Mouse (Mus musculus) stomach, embryonic 15.5 days (tissue): Measurements from ENCODE around the gene Olfr811. TPM values are rescaled to one million over a fixed set of nuclear protein-coding genes. Genes with fewer than 3 reads are reported as not detected.

ENCODE experiments used
- ATAC-seq: fragments of 200-750 bp; cut with Nextera tagmentation; 2 replicates; pipeline ENCODE4 v1.8.0; 2017; ENCODE audit warnings: low read depth, moderate number of reproducible peaks, moderate TSS enrichment; ENCODE audit not compliant: insufficient read depth, low FRiP score
- H3K27ac ChIP-seq: fragments of 300-500 bp; sonication (generic); 2 replicates; pipeline ENCODE4 v1.5.1; 2015; ENCODE audit warnings: mild to moderate bottlenecking, inconsistent platforms
- H3K27me3 ChIP-seq: fragments of 300-500 bp; sonication (generic); replicated peaks from 2 replicates; pipeline ENCODE4 v1.6.1; 2015; ENCODE audit warnings: inconsistent platforms
- H3K36me3 ChIP-seq: fragments of 300-500 bp; sonication (generic); 2 replicates; pipeline ENCODE4 v1.6.1; 2015; ENCODE audit warnings: inconsistent platforms
- H3K4me1 ChIP-seq: fragments of 300-500 bp; sonication (generic); 2 replicates; pipeline ENCODE4 v1.6.1; 2015; ENCODE audit warnings: inconsistent platforms
- H3K4me2 ChIP-seq: fragments of 300-500 bp; sonication (generic); 2 replicates; pipeline ENCODE4 v1.6.1; 2015; ENCODE audit warnings: mild to moderate bottlenecking, inconsistent platforms
- H3K4me3 ChIP-seq: fragments of 300-500 bp; sonication (generic); replicated peaks from 2 replicates; pipeline ENCODE4 v1.5.1; 2015; ENCODE audit warnings: inconsistent platforms
- H3K9ac ChIP-seq: fragments of 300-500 bp; sonication (generic); 2 replicates; pipeline ENCODE4 v1.6.1; 2015; ENCODE audit warnings: inconsistent platforms
- H3K9me3 ChIP-seq: fragments of 300-500 bp; sonication (generic); 2 replicates; pipeline ENCODE4 v1.6.1; 2016; ENCODE audit warnings: inconsistent platforms
- WGBS: fragments of 180-500 bp; shearing (Covaris S2); methylation state at CpG from one replicate; pipeline ENCODE4 v1.1.7; 2015; 5-methylcytosine and 5-hydroxymethylcytosine counted together
- polyA plus RNA-seq: library from polyadenylated mRNA; unstranded; fragments of >200 nt; fragmentation: Nextera tagmentation; extraction: Ambion mirVana; gene quantifications from 2 replicates; pipeline ENCODE4 v1.2.1, GENCODE M21; 2015

Gene Olfr811
- polyA plus RNA-seq = not detected in 2 replicates

DNA sequence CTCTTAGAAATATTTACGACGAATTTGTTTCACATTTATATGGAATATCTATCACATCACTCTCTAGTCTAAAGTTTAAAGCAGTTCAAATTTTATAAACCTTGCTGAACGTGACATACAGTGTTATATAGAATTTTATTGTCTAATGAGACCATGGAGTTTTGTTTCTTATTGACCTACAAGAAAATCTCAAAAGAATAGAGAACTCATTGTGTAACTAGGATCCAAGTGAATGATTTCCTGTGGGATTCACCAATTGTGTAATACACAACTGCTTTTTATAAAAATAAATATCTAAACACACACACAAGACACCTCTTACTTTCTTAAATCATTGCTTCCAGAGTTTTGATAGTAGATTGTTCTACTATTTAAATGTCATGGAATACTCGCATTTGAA, at the start of gene Olfr811:
Olfr811 (minus strand) TSS at position 101 of the 400 bp plus-strand sequence.
- H3K4me2 ChIP-seq = no peak within 1 kb of the TSS
- H3K4me1 ChIP-seq = no peaks in the 10 kb centered on the region
- no peak within 1 kb of the TSS for H3K27ac ChIP-seq
- H3K4me3 ChIP-seq = no peak within 1 kb of the TSS
- 79% methylated on average over 4 of the region's 4 CpGs for WGBS
- no peak for ATAC-seq
- H3K9ac ChIP-seq = no peak within 1 kb of the TSS
- no peaks in the 10 kb centered on the region for H3K27me3 ChIP-seq
- H3K36me3 ChIP-seq = no peaks in the 10 kb centered on the region
- no peaks in the 10 kb centered on the region for H3K9me3 ChIP-seq

DNA sequence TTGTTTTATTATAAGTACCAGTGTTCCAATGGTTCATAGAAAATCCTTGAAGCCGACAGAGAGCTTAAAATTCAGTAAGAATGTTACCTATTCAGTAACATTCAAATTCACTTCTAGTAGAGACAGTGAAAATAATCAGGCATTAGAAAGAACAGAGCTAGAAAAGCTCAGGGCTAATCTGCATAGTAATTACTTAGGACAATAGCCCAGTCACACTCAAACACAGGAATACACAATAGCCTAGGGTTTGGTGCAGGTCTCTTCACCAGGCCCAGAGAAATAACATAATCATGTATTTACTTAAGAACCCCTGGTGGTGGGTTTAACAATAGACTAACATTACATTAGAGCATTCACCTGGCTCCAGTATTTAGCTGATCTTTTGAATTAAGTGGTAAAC, 43.1 kb upstream of the Olfr811 start:
- H3K9me3 ChIP-seq = no peaks in the 10 kb centered on the region
- H3K4me1 ChIP-seq = no peaks in the 10 kb centered on the region
- no peak for ATAC-seq
- H3K4me2 ChIP-seq = no peak overlapping the region
- no peaks in the 10 kb centered on the region for H3K27me3 ChIP-seq
- no peak overlapping the region for H3K27ac ChIP-seq
- no peak overlapping the region for H3K4me3 ChIP-seq
- H3K36me3 ChIP-seq = no peaks in the 10 kb centered on the region
- no peak overlapping the region for H3K9ac ChIP-seq
- WGBS = 79% methylated on average over 1 of the region's 1 CpGs

DNA sequence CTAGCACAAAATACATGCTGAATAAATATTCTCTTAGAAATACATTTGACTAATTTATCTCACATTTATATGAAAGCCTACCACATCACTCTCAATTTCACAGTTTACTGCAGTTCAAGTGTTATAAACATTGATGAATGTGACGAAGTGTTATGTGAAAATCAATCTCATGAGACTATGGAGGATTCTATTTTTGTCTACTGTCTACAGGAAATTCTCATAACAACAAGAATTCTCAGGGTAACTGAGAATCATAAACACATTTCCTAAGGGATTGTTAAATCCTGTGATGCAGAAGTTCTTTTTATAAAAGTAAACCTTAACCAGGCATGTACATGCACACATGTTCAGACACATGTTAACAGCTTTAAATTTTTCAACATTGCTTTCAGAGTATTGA, 41.8 kb upstream of the Olfr811 start, which contains the start of gene Olfr812:
Olfr812 (minus strand) TSS at position 101 of the 400 bp plus-strand sequence.
- Histone ChIP-seq H3K4me2 (no peak within 1 kb of the TSS), H3K4me3 (no peak within 1 kb of the TSS), H3K9ac (no peak within 1 kb of the TSS), H3K9me3 (no peaks in the 10 kb centered on the region), H3K4me1 (no peaks in the 10 kb centered on the region), H3K27me3 (no peaks in the 10 kb centered on the region), H3K36me3 (no peaks in the 10 kb centered on the region), H3K27ac (no peak within 1 kb of the TSS)
- ATAC-seq = no peak
- WGBS = 58% methylated on average over 1 of the region's 1 CpGs

DNA sequence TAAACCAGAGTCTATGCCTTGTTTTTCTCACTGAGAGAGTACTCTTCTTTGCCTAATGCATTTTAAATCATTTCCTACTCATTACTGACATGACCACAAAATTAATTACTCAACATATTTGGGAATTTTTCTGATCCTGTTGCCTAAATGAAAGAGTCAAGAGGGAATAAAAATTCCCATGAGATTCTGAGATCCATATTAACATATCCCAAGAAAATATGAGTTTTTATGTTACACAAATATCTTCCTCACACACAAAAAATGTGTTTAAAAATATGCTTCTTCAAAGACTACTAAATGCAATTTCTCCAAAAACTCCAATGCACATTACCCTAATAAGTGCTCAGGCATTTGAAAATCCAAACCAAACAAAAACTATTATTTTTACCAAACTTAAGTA, 9.4 kb downstream of the Olfr811 start, which contains the start of gene Olfr810:
Olfr810 (minus strand) TSS at position 101 of the 400 bp plus-strand sequence.
- Histone ChIP-seq H3K4me2 (no peak within 1 kb of the TSS), H3K27me3 (no peaks in the 10 kb centered on the region), H3K36me3 (no peaks in the 10 kb centered on the region), H3K9me3 (no peaks in the 10 kb centered on the region), H3K9ac (no peak within 1 kb of the TSS), H3K27ac (no peak within 1 kb of the TSS), H3K4me3 (no peak within 1 kb of the TSS), H3K4me1 (no peaks in the 10 kb centered on the region)
- no peak for ATAC-seq

DNA sequence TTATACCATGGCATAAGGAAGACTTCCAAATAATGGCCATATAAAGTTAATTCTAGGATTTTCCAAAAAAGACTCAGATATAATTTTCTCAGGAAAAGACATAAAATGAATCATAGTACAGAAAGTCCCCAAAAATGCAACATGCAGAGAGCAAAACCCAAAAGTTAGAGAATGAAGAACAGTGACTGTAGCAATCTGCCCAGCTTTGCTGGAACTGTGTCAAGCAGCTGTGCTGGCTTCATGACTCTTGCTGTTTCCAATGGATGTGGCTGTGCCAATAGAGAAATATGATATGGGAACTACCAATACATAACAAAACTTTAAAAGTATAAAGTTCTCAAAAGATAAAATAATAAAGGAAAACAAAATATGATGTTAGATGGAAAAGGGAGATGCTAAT, 26.1 kb downstream of the Olfr811 start:
- no peaks in the 10 kb centered on the region for H3K36me3 ChIP-seq
- ATAC-seq = no peak
- H3K4me2 ChIP-seq = no peak overlapping the region
- H3K27me3 ChIP-seq = no peaks in the 10 kb centered on the region
- H3K9me3 ChIP-seq = no peaks in the 10 kb centered on the region
- no peaks in the 10 kb centered on the region for H3K4me1 ChIP-seq
- no peak overlapping the region for H3K27ac ChIP-seq
- H3K4me3 ChIP-seq = no peak overlapping the region
- no peak overlapping the region for H3K9ac ChIP-seq

DNA sequence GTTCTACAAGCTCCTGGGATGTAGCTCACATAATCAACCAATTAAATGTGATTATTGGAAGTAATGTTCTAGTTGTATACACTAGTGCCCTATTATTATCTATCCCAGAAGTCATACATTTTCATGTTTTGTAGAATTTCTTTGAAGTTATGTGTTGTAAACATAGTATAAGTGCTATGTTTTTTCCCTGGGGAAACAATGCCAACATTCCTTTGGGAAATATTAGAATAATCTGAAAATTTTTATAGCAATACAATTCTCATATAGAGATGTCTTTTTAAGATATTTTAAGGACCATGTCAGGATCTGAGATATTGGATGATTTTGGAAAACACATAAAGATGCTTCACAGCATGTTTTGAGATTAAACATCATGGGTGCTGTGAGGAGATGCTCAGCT, 29.9 kb downstream of the Olfr811 start, which contains the start of gene Olfr809:
Olfr809 (plus strand) TSS at position 301 of the 400 bp plus-strand sequence.
- no peak within 1 kb of the TSS for H3K9ac ChIP-seq
- no peaks in the 10 kb centered on the region for H3K36me3 ChIP-seq
- no peak within 1 kb of the TSS for H3K4me2 ChIP-seq
- no peak for ATAC-seq
- no peak within 1 kb of the TSS for H3K4me3 ChIP-seq
- H3K9me3 ChIP-seq = no peaks in the 10 kb centered on the region
- no peaks in the 10 kb centered on the region for H3K4me1 ChIP-seq
- no peaks in the 10 kb centered on the region for H3K27me3 ChIP-seq
- no peak within 1 kb of the TSS for H3K27ac ChIP-seq

DNA sequence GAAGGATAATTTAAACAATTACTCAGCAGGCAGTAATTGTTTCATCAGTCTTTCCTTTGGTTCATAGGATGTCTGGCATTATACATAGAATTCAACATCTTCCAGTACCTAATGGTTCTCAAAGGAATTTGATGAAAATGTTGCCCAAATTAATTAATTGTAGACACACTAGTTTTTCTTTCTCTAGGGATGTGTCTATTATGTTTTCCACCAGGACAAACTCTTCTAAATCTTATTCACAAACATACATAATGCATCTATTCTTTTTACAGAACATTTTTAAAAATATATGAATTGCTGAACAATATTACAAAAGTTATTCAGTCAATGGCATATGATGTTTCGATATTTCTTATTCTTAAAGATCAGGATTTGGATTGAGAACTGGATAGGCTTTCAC, 39.0 kb downstream of the Olfr811 start, which contains the start of gene Olfr808:
Olfr808 (plus strand) TSS at position 301 of the 400 bp plus-strand sequence.
- Histone ChIP-seq H3K27me3 (no peaks in the 10 kb centered on the region), H3K36me3 (no peaks in the 10 kb centered on the region), H3K9ac (no peak within 1 kb of the TSS), H3K4me1 (no peaks in the 10 kb centered on the region), H3K4me3 (no peak within 1 kb of the TSS), H3K4me2 (no peak within 1 kb of the TSS), H3K27ac (no peak within 1 kb of the TSS), H3K9me3 (no peaks in the 10 kb centered on the region)
- WGBS = 87% methylated on average over 1 of the region's 1 CpGs
- no peak for ATAC-seq

DNA sequence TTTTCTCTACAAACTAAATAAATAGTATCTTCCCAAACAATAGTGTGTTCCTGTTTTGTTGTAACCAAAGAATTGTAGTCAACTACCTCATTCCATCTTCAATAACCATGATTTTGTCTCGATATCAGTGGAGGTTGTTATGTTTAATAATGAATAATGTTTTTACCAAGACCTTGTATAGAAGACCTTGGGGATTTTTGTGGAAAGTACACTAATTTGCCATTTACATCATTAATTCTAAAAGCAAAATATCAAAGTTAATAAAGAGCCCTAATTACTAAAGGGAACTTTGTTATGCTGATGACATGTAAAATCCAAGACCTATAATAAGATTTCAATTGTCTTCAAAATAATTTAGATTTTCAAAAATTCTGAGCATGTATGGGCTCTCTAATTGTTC, 46.5 kb downstream of the Olfr811 start, which contains the start of gene Olfr807:
Olfr807 (minus strand) TSS at position 101 of the 400 bp plus-strand sequence.
- no peaks in the 10 kb centered on the region for H3K36me3 ChIP-seq
- no peak within 1 kb of the TSS for H3K9ac ChIP-seq
- H3K27ac ChIP-seq = no peak within 1 kb of the TSS
- 81% methylated on average over 1 of the region's 1 CpGs for WGBS
- no peaks in the 10 kb centered on the region for H3K4me1 ChIP-seq
- no peak for ATAC-seq
- no peaks in the 10 kb centered on the region for H3K27me3 ChIP-seq
- H3K4me3 ChIP-seq = no peak within 1 kb of the TSS
- no peaks in the 10 kb centered on the region for H3K9me3 ChIP-seq
- no peak within 1 kb of the TSS for H3K4me2 ChIP-seq

Other genes starting within 250 kb of the Olfr811 start
- not detected in 2 replicates for gene Olfr794, start 236.7 kb downstream of the Olfr811 start, polyA plus RNA-seq
- gene Olfr796, start 191.8 kb downstream of the Olfr811 start, polyA plus RNA-seq = not detected in 2 replicates
- gene Olfr798, start 176.5 kb downstream of the Olfr811 start, polyA plus RNA-seq = not detected in 2 replicates
- not detected in 2 replicates for gene Olfr799, start 166.9 kb downstream of the Olfr811 start, polyA plus RNA-seq
- not detected in 2 replicates for gene Olfr800, start 146.7 kb downstream of the Olfr811 start, polyA plus RNA-seq
- gene Olfr801, start 130.5 kb downstream of the Olfr811 start, polyA plus RNA-seq = not detected in 2 replicates
- gene Olfr802, start 116.2 kb downstream of the Olfr811 start, polyA plus RNA-seq = not detected in 2 replicates
- gene Olfr803, start 110.1 kb downstream of the Olfr811 start, polyA plus RNA-seq = not detected in 2 replicates
- gene Olfr804, start 101.2 kb downstream of the Olfr811 start, polyA plus RNA-seq = not detected in 2 replicates
- not detected in 2 replicates for gene Olfr805, start 75.0 kb downstream of the Olfr811 start, polyA plus RNA-seq
- gene Olfr806, start 62.5 kb downstream of the Olfr811 start, polyA plus RNA-seq = not detected in 2 replicates
- not detected in 2 replicates for gene Olfr807, start 46.6 kb downstream of the Olfr811 start, polyA plus RNA-seq
- not detected in 2 replicates for gene Olfr808, start 38.9 kb downstream of the Olfr811 start, polyA plus RNA-seq
- gene Olfr809, start 29.8 kb downstream of the Olfr811 start, polyA plus RNA-seq = not detected in 2 replicates
- gene Olfr810, start 9.5 kb downstream of the Olfr811 start, polyA plus RNA-seq = not detected in 2 replicates
- not detected in 2 replicates for gene Olfr812, start 41.7 kb upstream of the Olfr811 start, polyA plus RNA-seq
- gene Olfr813, start 51.0 kb upstream of the Olfr811 start, polyA plus RNA-seq = not detected in 2 replicates
- not detected in 2 replicates for gene Olfr814, start 75.5 kb upstream of the Olfr811 start, polyA plus RNA-seq
- not detected in 2 replicates for gene Olfr815, start 101.5 kb upstream of the Olfr811 start, polyA plus RNA-seq
- gene Olfr816, start 111.2 kb upstream of the Olfr811 start, polyA plus RNA-seq = not detected in 2 replicates
- gene Olfr818, start 144.7 kb upstream of the Olfr811 start, polyA plus RNA-seq = not detected in 2 replicates
- gene Olfr819, start 162.9 kb upstream of the Olfr811 start, polyA plus RNA-seq = not detected in 2 replicates
- gene Olfr247, start 171.7 kb upstream of the Olfr811 start, polyA plus RNA-seq = not detected in 2 replicates
- not detected in 2 replicates for gene Gm10310, start 180.7 kb upstream of the Olfr811 start, polyA plus RNA-seq
- gene Olfr820, start 208.2 kb upstream of the Olfr811 start, polyA plus RNA-seq = not detected in 2 replicates
- gene Olfr821, start 226.0 kb upstream of the Olfr811 start, polyA plus RNA-seq = not detected in 2 replicates